Mouse (Mus musculus): ENCODE data around the gene Pla2g3. TPM values are rescaled to one million over a fixed set of nuclear protein-coding genes. Genes with fewer than 3 reads are reported as not detected.

The Pla2g3 gene
- polyA plus RNA-seq, 1 experiment from 2014 or later = 0.45 TPM

DNA sequence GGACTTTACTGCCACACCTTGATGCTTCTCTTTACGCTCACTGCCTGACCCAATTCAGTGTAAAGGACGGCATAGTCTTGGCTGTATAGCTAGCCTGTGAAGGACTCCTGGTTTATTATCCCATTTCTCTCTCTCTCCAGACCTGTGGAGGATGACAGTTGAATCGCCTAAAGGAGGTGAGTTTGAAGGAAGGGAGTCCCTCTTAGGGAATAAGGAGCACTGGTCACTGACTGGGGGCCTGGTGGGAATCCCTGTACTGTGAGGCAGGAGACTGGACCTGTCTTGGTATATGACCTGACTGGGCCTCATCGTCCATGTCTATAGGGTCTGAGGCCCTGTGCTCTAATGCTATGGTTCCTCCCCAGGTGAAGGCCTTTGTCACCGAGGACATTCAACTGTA is 28.0 kb downstream of the Pla2g3 start:
- no peak overlapping the region for H3K27ac ChIP-seq
- H3K9ac ChIP-seq = peak overlapping the region; percentile 61; the same call in 1 of the 2 replicates
- peaks cover 7% of the 10 kb centered on the region for H3K36me3 ChIP-seq
- peak overlapping the region; percentile 51; the same call in 1 of the 2 replicates for H3K4me3 ChIP-seq (replicated peaks)
- ATAC-seq = no peak
- peak overlapping the region; percentile 82 for H3K4me2 ChIP-seq (replicated peaks)
- H3K27me3 ChIP-seq (replicated peaks) = no peaks in the 10 kb centered on the region
- 80% methylated on average over 5 of the region's 5 CpGs for WGBS
- peaks cover 23% of the 10 kb centered on the region for H3K4me1 ChIP-seq (replicated peaks)
- H3K9me3 ChIP-seq = no peaks in the 10 kb centered on the region

DNA sequence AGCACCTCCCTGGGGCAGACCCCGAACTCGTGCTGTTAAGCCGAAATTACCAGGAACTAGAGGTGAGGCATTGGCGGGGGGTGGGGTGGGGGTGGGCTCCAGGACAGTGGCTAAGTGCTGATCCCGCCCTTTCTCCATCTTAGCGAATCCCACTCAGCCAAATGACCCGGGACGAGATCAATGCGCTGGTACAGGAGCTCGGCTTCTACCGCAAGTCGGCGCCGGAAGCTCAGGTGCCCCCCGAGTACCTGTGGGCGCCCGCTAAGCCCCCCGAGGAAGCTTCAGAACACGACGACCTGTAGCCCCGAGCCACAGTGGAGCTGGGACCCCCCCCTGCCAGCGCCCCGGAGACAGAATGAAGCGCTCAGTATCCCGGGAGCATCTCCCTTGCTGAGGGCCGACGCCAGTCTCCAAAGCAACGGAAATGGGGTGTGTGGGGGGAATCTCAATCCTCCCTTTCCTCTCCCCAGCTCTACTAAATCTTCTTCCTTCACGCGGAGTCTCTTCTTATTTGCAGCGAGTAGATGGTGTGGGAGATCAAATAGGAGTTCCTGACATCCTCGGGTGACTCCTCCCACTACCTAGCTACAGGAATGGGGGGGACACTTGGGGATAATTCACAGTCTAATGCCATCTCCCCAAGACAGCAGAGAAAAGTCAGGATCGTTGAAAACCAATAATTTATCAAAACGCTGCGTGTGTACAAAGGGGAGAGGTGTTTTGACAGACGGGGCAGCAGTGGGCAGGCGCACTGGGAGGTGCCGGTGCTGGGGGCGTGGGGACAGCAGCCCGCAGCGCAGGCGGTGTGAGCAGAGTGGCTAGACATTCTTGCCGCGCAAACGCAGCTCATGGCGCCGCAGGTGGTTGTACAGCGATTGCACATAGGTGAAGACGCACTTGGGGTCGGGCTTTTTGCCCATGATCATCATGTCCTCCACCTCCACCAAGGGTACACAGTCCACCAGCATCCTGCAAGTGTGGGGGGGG is 29.1 kb downstream of the Pla2g3 start:
- Histone ChIP-seq H3K9ac (0 out of 2 replicates have a peak overlapping the region, but pooled peaks have one; percentile 12), H3K4me2 (replicated peaks) (peak overlapping the region; percentile 82), H3K27me3 (replicated peaks) (no peaks in the 10 kb centered on the region), H3K4me3 (replicated peaks) (peak overlapping the region; percentile 37), H3K4me1 (replicated peaks) (peaks cover 23% of the 10 kb centered on the region), H3K27ac (no peak overlapping the region), H3K9me3 (no peaks in the 10 kb centered on the region), H3K36me3 (peaks cover 12% of the 10 kb centered on the region)
- 1% methylated on average over 50 of the region's 50 CpGs for WGBS
- ATAC-seq = peak; percentile 31; the same call in 1 of the 2 replicates

DNA sequence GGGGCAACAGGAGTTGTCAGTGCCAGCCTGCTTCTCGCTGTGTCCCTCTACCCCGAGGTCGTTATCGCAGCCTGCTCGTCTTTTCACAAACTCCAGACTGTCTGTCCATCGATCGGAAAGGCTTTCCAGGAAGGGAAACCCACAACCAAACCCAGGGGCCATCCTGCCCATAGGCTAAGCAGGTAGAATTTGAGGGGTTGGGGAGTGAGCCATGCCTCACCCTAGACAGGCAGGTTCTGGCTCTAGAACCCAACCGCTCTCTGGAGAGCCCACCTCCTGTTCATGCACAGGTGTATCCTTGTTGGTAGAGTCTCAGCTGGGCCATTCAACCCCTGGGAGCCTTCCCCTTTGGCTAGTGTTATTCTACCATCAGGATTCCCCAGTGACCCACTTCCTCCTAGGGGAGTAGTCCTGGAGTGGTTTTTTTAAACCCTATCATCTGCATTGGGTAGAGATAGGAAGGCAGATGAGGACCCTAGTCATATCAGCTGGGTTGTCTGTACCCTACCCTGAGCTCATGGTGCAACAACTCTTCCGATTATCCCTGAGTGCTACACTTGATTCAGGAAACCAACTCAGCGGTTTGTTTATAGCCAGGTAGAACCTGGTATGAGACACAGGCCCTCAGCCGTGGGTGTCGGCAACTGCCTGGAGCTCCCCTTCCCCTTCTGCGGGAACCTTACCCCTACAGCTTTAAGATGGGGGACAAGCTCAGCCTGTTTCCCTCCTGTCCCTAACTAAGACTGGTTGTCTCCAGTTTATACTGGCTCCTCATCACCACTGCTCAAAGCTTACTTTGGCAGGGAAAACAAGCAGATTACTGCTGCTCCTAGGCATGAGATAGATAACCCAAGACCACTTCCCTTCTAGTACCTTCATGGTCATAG is 30.0 kb downstream of the Pla2g3 start:
- peaks cover 23% of the 10 kb centered on the region for H3K4me1 ChIP-seq (replicated peaks)
- 53% methylated on average over 13 of the region's 13 CpGs for WGBS
- 0 out of 2 replicates have a peak overlapping the region, but pooled peaks have one; percentile 12 for H3K9ac ChIP-seq
- H3K27ac ChIP-seq = no peak overlapping the region
- H3K9me3 ChIP-seq = no peaks in the 10 kb centered on the region
- H3K27me3 ChIP-seq (replicated peaks) = no peaks in the 10 kb centered on the region
- H3K4me2 ChIP-seq (replicated peaks) = peak overlapping the region; percentile 82
- peaks cover 21% of the 10 kb centered on the region for H3K36me3 ChIP-seq
- no peak for ATAC-seq
- H3K4me3 ChIP-seq (replicated peaks) = peak overlapping the region; percentile 37; the same call in 1 of the 2 replicates

DNA sequence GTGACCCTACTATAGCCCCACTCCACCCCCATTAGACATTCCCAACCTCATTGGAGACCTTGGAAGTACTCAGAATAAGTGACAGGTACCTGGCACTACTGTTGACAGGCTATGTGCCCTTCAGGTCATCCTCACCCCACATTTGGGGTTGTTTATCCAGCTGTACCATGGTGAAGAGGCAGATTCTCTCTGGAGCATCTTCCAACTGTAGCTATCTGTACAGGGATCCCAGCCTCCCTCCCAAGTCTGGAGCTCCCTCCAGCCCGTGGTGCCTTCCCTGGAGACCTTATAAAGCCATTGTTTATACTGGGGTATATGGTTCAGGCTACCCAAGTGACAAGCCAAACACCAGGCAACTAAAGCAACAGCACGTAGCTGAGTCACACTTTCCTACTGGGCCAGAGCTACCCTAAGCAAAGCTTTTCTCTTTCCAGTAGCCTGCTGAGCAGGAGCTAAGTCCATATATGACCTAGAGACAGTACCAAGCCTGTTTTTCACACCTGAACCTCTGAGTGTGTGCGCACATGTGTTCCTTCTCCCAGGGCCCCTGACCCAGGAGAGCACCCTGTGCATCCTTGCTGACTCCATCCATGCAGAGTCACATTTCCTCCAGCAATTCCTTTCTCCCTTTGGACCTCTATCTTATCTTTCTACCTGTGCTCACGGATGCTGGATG is 31.1 kb downstream of the Pla2g3 start:
- no peak for ATAC-seq
- Histone ChIP-seq H3K9ac (no peak overlapping the region), H3K4me3 (replicated peaks) (no peak overlapping the region), H3K36me3 (peaks cover 27% of the 10 kb centered on the region), H3K9me3 (no peaks in the 10 kb centered on the region), H3K4me1 (replicated peaks) (peaks cover 23% of the 10 kb centered on the region), H3K4me2 (replicated peaks) (no peak overlapping the region), H3K27me3 (replicated peaks) (no peaks in the 10 kb centered on the region), H3K27ac (peak overlapping the region; percentile 27; the same call in 1 of the 2 replicates)
- WGBS = 60% methylated on average over 4 of the region's 4 CpGs

GRCm38 (mm10) chr11:3519756-3520398 is 31.8 kb downstream of the Pla2g3 start:
- Histone ChIP-seq H3K36me3 (peaks cover 32% of the 10 kb centered on the region), H3K27ac (no peak overlapping the region)

GRCm38 (mm10) chr11:3520919-3521318 is 32.8 kb downstream of the Pla2g3 start:
- Histone ChIP-seq H3K4me2 (replicated peaks) (no peak overlapping the region), H3K4me1 (replicated peaks) (peaks cover 19% of the 10 kb centered on the region), H3K36me3 (peaks cover 42% of the 10 kb centered on the region), H3K4me3 (replicated peaks) (no peak overlapping the region), H3K27me3 (replicated peaks) (no peaks in the 10 kb centered on the region), H3K9ac (no peak overlapping the region), H3K9me3 (no peaks in the 10 kb centered on the region), H3K27ac (no peak overlapping the region)
- ATAC-seq = no peak
- 80% methylated on average over 14 of the region's 14 CpGs for WGBS

More at GRCm38 (mm10) chr11:3519756-3520398, 31.8 kb downstream of the Pla2g3 start:
- H3K4me3 ChIP-seq (replicated peaks) = no peak overlapping the region
- 79% methylated on average over 11 of the region's 11 CpGs for WGBS
- H3K9ac ChIP-seq = no peak overlapping the region
- no peaks in the 10 kb centered on the region for H3K27me3 ChIP-seq (replicated peaks)
- peaks cover 23% of the 10 kb centered on the region for H3K4me1 ChIP-seq (replicated peaks)
- no peaks in the 10 kb centered on the region for H3K9me3 ChIP-seq
- no peak overlapping the region for H3K4me2 ChIP-seq (replicated peaks)
- no peak for ATAC-seq

DNA sequence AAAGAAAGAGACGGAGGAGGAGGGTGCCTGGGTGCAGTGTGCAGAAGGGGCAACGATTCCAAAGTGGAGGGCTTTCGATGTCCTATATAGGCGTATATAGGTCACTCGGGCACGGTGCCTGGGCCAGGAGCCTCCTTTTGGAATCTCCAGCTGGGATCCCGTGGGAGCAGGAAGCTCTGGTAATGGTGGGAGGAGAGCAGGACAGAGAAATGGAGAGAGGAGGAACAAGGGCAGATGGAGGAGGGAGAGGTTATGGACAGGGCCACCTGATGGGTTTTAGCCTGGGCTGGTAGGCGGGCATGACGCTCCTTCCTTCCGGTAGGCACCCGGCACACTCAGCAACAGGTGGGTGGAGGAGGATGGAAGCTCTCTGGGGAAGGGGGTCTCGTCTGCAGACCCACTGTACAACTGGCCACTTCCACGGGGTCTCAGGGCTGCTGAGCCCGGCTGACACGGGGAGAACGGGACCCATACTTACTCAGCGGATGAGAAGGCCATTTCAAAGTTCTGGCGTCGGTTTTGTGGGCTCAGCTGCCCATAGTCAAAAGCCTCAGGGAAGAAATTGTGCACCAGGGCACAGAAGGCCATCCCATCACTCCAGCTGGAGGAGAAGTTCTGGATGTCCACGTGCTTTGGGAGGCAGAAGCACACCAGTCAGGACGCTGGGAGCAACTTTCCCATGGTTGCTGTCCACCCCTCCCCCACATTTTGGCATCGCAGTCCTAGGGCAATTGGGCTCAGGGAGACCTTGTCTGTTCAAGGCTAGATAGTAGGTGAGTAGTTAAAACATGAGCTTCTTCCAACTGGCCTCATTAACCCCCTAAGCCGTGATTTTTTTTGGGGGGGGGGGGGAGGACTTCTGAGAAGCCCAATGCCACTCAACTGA is 33.5 kb downstream of the Pla2g3 start:
- no peak overlapping the region for H3K4me2 ChIP-seq (replicated peaks)
- peaks cover 13% of the 10 kb centered on the region for H3K4me1 ChIP-seq (replicated peaks)
- 88% methylated on average over 23 of the region's 23 CpGs for WGBS
- H3K9ac ChIP-seq = no peak overlapping the region
- no peak overlapping the region for H3K4me3 ChIP-seq (replicated peaks)
- H3K9me3 ChIP-seq = no peaks in the 10 kb centered on the region
- no peaks in the 10 kb centered on the region for H3K27me3 ChIP-seq (replicated peaks)
- no peak overlapping the region for H3K27ac ChIP-seq
- ATAC-seq = no peak
- peaks cover 47% of the 10 kb centered on the region for H3K36me3 ChIP-seq

- H3K4me2 ChIP-seq (replicated peaks) = no peak overlapping the region
- 0 out of 2 replicates have a peak, but pooled peaks cover 6% of the 10 kb centered on the region for H3K4me1 ChIP-seq (replicated peaks)
- peaks cover 55% of the 10 kb centered on the region for H3K36me3 ChIP-seq
- H3K9me3 ChIP-seq = no peaks in the 10 kb centered on the region
- H3K27me3 ChIP-seq (replicated peaks) = no peaks in the 10 kb centered on the region
- H3K9ac ChIP-seq = no peak overlapping the region
- no peak overlapping the region for H3K4me3 ChIP-seq (replicated peaks)
- H3K27ac ChIP-seq = no peak overlapping the region
- WGBS = 92% methylated on average over 17 of the region's 17 CpGs
- ATAC-seq = no peak
Measured at GRCm38 (mm10) chr11:3522285-3523000, 34.4 kb downstream of the Pla2g3 start.

DNA sequence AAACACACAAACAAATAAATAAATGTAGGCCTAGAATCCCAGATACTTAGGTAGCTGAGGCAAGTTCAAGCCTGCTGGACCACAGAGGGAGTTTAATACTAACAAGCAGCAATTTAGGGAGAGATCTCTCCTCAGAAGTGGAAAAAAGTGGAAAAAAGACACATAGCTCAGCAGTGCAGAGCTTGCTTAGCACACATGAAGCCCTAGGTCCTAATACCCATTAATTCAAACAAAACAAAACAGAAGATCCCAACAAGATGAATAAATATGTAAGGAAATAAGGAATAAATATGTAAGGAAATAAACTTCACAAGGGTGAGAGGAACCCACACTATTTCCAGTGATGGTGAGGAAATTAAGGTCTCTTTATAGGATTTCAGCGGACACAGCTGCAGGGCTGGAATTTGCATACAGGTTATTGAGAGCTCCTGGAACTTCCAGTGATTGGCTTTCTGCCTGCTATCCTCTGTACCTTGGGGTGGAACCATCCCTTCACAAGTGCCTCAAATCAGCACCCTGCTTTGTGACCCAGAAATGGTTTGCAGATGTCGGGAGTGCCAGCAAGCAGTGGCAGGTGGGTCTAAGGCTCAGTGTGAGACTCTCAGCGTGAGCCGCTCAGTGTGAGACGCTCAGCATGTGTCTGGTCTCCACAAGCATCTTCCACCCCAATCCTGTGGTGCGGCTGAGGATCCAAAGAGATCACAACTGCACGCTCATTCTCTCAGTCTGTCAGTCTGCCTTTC is 35.9 kb downstream of the Pla2g3 start:
- no peak overlapping the region for H3K4me2 ChIP-seq (replicated peaks)
- 89% methylated on average over 7 of the region's 7 CpGs for WGBS

GRCm38 (mm10) chr11:3525560-3525959 is 37.5 kb downstream of the Pla2g3 start:
- no peak for ATAC-seq
- Histone ChIP-seq H3K4me2 (replicated peaks) (no peak overlapping the region), H3K36me3 (peaks cover 69% of the 10 kb centered on the region), H3K9ac (no peak overlapping the region), H3K9me3 (no peaks in the 10 kb centered on the region), H3K27ac (no peak overlapping the region), H3K4me1 (replicated peaks) (no peaks in the 10 kb centered on the region), H3K27me3 (replicated peaks) (no peaks in the 10 kb centered on the region), H3K4me3 (replicated peaks) (no peak overlapping the region)
- WGBS = 86% methylated on average over 4 of the region's 4 CpGs

More for the DNA sequence above, 35.9 kb downstream of the Pla2g3 start:
- no peak for ATAC-seq
- Histone ChIP-seq H3K36me3 (peaks cover 65% of the 10 kb centered on the region), H3K27ac (no peak overlapping the region), H3K4me3 (replicated peaks) (no peak overlapping the region), H3K9me3 (no peaks in the 10 kb centered on the region), H3K9ac (no peak overlapping the region), H3K27me3 (replicated peaks) (no peaks in the 10 kb centered on the region), H3K4me1 (replicated peaks) (no peaks in the 10 kb centered on the region)
